Mouse (Mus musculus): ENCODE data around the gene Bahcc1. TPM values are rescaled to one million over a fixed set of nuclear protein-coding genes. Genes with fewer than 3 reads are reported as not detected.
A peak's percentile ranks its signal among the peaks of the same experiment; 100 is the strongest.

Gene Bahcc1
- 4.4 and 5.2 TPM in 2 replicates for polyA plus RNA-seq (2015; fragmentation: Nextera tagmentation; extraction: Ambion mirVana)

DNA sequence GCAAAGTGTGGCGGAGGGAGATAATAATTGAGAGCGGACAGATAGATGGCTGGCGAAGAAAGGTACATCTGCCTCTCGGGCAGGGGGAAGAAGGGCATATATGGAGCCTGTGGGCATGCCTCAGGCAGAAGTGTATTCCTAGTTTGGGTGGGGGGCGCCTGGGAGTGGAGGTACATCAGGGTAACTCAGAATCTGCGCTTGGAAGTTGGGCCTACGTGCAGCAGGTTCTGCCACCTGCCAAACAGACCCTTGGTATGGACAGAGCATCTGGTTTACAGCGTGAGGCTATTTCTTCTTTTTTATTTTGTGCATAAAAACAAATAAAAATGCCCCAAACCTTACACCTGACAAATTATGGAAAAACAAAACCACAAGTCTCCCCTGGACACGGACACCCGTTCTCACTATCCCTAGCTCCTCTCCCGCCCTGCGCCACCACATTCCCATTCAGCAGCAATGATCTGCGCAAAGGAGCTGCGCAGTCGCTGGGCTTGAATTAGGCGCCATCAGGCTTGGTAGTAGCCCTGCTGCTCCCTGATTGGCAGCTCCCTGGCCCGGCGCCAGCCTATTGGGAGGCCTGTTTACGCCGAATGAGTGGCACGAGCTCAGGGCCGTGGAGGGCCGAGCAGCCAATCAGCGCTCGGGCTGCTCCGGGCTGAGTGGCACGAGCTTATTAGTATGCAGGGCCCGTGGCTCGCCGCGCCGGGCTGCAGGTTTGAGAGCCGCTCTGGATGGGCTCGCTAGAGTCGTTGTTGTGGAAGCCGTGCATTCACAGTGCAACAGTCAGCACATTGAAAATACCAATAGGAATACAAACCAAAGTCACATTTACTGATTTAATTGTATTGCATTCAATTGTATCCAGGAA lies at the start of gene Bahcc1:
Gene Bahcc1 (plus strand): TSS at position 718 of the 868 bp plus-strand sequence.
- WGBS, result 2% methylated on average over 36 of the region's 36 CpGs
- Histone ChIP-seq H3K27me3 (replicated peaks) (no peaks in the 10 kb centered on the region), H3K9me3 (no peaks in the 10 kb centered on the region), H3K36me3 (no peaks in the 10 kb centered on the region), H3K4me3 (peak within 1 kb of the TSS; percentile 88), H3K4me2 (peak within 1 kb of the TSS; percentile 99), H3K27ac (replicated peaks) (peak within 1 kb of the TSS; percentile 95), H3K4me1 (peaks cover 34% of the 10 kb centered on the region), H3K9ac (peak within 1 kb of the TSS; percentile 99)
- ATAC-seq (ENCODE audit: extremely low read depth, insufficient number of reproducible peaks, low FRiP score, low TSS enrichment), result peak; percentile 85

DNA sequence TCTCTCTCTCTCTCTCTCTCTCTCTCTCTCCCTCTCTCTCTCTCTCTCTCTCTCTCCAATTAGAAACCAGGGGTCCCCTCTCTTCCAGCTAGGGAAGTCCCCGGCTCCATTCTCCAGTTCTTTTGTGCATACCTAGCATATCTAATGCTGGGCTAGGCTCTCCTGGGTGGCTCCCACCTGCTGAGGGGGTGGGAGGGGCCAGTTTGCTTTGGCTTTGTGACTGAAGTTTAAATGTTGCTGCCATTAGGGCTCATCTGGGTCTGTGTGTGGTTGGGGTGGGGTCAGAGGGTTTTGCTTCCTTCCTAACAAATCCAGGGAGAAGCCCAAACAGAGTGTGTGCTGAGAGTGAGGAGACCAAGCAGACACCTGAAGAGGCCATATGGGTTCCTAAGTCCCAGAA lies 49.6 kb upstream of the Bahcc1 start:
- Histone ChIP-seq H3K9me3 (no peaks in the 10 kb centered on the region), H3K27me3 (replicated peaks) (no peaks in the 10 kb centered on the region), H3K27ac (replicated peaks) (0 out of 2 replicates have a peak overlapping the region, but pooled peaks have one; percentile 97), H3K36me3 (peaks cover 9% of the 10 kb centered on the region; the same call in 1 of the 2 replicates), H3K4me2 (no peak overlapping the region), H3K9ac (peak overlapping the region; percentile 96), H3K4me1 (peaks cover 56% of the 10 kb centered on the region), H3K4me3 (no peak overlapping the region)
- 50% methylated on average over 1 of the region's 1 CpGs for WGBS
- no peak for ATAC-seq (ENCODE audit: extremely low read depth, insufficient number of reproducible peaks, low FRiP score, low TSS enrichment)

DNA sequence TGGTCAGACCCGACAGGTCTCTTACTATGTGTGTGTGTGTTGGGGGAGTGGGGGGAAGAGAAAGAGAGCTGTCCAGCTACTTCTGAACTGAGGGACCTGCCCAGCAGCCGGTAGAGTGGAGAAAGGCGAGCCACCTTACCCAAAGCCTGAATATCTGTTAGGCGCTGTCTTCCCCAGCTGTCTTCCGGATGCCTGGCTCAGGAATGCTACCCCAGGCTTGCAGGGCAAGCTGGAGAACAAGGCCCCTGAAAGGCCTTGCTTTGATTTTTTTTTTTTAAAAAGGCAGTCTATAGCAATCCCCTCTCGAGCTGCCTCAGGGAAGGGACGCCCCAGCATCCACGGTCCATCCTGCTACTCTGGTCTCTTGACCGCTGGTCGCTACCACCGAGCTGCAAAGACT lies 49.0 kb upstream of the Bahcc1 start:
- 33% methylated on average over 11 of the region's 11 CpGs for WGBS
- peak overlapping the region; percentile 97 for H3K27ac ChIP-seq (replicated peaks)
- H3K4me1 ChIP-seq, result peaks cover 56% of the 10 kb centered on the region
- peaks cover 10% of the 10 kb centered on the region; the same call in 1 of the 2 replicates for H3K36me3 ChIP-seq
- peak overlapping the region; percentile 96 for H3K9ac ChIP-seq
- H3K27me3 ChIP-seq (replicated peaks), result no peaks in the 10 kb centered on the region
- ATAC-seq (ENCODE audit: extremely low read depth, insufficient number of reproducible peaks, low FRiP score, low TSS enrichment), result no peak
- no peak overlapping the region for H3K4me3 ChIP-seq
- no peaks in the 10 kb centered on the region for H3K9me3 ChIP-seq
- H3K4me2 ChIP-seq, result peak overlapping the region; percentile 99; the same call in 1 of the 2 replicates

DNA sequence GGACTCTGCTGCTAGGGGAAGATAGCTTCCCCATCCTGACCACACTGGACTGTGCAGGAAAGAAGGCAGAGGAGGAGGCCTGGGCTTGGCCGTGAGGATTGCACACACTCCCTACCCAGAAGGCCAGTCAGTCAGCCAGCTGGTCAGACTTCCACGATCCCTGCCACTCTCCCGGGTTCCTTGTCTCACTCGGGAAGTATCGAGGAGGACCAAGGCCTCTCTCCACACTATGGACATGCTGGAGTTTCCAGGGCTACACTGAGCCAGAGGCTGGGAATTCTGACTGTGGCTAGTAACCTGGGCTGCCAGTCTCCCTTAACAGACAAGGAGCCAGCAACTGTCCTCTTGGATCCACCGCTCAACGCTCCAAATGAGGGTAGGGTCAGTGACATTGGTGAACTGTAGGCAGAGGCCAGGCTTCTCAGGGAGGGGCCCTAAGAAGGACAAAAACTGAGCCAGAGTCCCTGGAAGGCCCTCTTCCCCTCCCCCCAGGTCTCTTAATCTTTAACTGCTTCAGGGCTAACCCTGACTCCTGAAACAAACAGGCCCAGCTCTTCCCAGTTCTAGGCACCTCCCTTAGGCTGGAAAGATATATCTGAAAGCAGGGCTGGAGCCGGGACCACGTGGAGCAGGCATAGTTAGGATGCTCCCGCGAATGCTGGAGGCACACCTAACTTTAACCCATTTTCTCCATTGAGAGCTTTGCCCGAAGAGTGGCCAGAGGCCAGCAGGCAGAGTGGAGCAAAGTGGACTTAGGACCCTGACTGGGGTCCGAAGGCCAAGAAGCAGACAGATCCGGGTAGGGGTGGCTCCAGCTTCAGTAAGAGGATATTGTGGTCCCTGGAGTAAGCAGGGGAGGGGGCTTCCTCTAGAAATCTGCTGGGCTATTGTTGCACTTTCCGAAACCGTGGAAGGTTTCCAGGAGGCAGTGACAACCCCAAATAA lies 48.1 kb upstream of the Bahcc1 start:
- 8% methylated on average over 16 of the region's 16 CpGs for WGBS
- no peaks in the 10 kb centered on the region for H3K27me3 ChIP-seq (replicated peaks)
- peak; percentile 12; the same call in 1 of the 2 replicates for ATAC-seq (ENCODE audit: extremely low read depth, insufficient number of reproducible peaks, low FRiP score, low TSS enrichment)
- peak overlapping the region; percentile 96 for H3K9ac ChIP-seq
- peaks cover 56% of the 10 kb centered on the region for H3K4me1 ChIP-seq
- H3K9me3 ChIP-seq, result no peaks in the 10 kb centered on the region
- H3K4me3 ChIP-seq, result peak overlapping the region; percentile 73
- H3K4me2 ChIP-seq, result peak overlapping the region; percentile 99
- peaks cover 10% of the 10 kb centered on the region; the same call in 1 of the 2 replicates for H3K36me3 ChIP-seq
- H3K27ac ChIP-seq (replicated peaks), result peak overlapping the region; percentile 97

DNA sequence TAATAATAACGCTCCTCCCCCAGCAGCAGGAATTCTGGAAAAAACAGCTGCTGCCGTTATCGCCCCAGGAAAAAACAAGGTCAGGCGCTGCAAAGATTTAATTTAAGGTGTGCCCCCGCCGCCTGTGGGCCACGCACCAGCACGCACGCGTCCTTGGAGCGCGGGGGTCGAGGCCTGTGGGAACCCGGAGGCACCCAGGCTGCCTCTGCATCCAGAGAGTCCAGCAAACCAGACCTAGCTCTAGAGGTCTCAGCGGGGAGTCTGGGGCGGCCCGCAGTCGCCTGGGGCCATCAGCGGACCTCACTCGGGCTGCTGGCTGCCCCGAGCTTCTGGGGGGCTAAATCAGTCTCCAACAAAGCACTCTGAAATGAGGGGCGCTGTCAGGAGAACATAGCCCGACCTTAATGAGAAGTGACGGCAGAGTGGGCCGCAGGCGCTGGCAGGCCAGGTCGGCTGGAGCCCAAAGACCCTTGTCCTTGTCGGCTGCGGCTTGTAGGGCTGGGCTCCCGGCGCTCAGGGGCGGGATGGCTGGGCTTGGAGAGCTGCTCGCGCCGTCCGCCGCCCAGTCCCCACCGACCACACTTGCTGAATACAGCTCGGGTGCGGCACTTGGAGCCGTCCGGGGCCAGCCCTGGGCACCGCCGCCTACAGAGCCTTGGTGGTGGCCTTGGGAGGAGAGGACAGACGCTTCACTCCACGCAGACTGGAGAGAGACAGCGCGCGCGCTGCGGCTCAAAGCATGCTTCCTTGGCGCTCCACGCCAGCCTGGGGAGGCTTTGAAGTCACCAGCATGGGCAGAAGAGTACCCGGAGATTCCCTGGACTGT lies 47.2 kb upstream of the Bahcc1 start:
- H3K4me1 ChIP-seq, result peaks cover 60% of the 10 kb centered on the region
- no peak for ATAC-seq (ENCODE audit: extremely low read depth, insufficient number of reproducible peaks, low FRiP score, low TSS enrichment)
- WGBS, result 3% methylated on average over 54 of the region's 54 CpGs
- peak overlapping the region; percentile 97 for H3K27ac ChIP-seq (replicated peaks)
- peaks cover 10% of the 10 kb centered on the region; the same call in 1 of the 2 replicates for H3K36me3 ChIP-seq
- H3K9ac ChIP-seq, result peak overlapping the region; percentile 96
- peak overlapping the region; percentile 73 for H3K4me3 ChIP-seq
- no peaks in the 10 kb centered on the region for H3K27me3 ChIP-seq (replicated peaks)
- H3K9me3 ChIP-seq, result no peaks in the 10 kb centered on the region
- peak overlapping the region; percentile 99 for H3K4me2 ChIP-seq

DNA sequence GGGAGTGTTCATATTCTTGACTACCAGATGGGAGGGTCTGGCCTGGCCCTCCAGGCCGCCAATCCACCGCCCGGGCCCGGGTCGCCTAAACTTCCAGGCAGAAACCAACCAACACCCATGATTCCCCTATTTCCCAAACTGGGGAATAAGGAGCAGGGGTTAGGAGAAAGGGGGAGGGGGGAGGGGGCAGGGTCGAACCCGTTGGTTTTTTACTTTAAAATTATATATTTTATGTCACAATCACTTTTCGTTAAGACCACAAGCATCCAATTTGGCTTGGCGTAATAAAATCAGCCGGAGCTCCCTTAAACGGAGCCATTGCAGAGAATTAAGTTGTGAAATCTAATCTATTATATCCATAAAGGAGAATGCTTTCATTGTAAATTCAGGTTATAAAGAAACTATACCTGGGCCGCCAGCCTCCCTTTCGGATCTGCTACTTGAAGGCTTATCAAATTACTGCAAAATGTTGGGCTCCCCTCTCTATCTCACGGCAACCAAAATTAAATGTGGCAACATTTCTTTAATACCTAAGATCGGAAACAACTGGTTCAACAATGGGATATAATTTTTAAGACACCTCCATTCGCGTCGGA lies 46.5 kb upstream of the Bahcc1 start:
- Histone ChIP-seq H3K4me3 (peak overlapping the region; percentile 73), H3K4me2 (peak overlapping the region; percentile 99), H3K4me1 (peaks cover 66% of the 10 kb centered on the region), H3K27me3 (replicated peaks) (no peaks in the 10 kb centered on the region), H3K27ac (replicated peaks) (peak overlapping the region; percentile 97), H3K36me3 (peaks cover 10% of the 10 kb centered on the region; the same call in 1 of the 2 replicates), H3K9me3 (no peaks in the 10 kb centered on the region), H3K9ac (peak overlapping the region; percentile 96)
- 11% methylated on average over 18 of the region's 18 CpGs for WGBS
- ATAC-seq (ENCODE audit: extremely low read depth, insufficient number of reproducible peaks, low FRiP score, low TSS enrichment), result no peak

DNA sequence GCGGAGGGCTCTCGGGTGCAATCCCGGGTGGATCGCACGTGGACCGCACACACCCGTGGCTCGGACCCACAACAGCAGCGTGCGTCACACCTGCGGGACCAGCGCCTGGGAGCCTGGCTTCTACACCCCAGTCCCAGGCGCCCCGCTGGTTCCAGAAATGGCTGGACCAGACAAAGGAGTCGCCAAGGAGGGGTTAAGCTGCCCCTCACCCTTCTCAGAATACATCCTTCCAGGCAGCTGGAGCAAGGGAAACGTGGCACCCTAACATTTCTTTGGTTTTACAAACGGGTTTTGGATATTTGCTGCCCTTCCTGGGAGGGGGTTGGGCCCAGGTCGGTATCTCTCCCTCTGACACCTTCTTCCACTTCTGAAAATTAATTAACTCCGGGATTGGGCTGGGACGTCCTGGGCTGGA lies 45.9 kb upstream of the Bahcc1 start:
- peak overlapping the region; percentile 73 for H3K4me3 ChIP-seq
- 5% methylated on average over 20 of the region's 20 CpGs for WGBS
- H3K27me3 ChIP-seq (replicated peaks), result no peaks in the 10 kb centered on the region
- H3K36me3 ChIP-seq, result peaks cover 10% of the 10 kb centered on the region; the same call in 1 of the 2 replicates
- H3K9me3 ChIP-seq, result no peaks in the 10 kb centered on the region
- ATAC-seq (ENCODE audit: extremely low read depth, insufficient number of reproducible peaks, low FRiP score, low TSS enrichment), result no peak
- H3K4me1 ChIP-seq, result peaks cover 68% of the 10 kb centered on the region
- peak overlapping the region; percentile 99 for H3K4me2 ChIP-seq
- peak overlapping the region; percentile 97 for H3K27ac ChIP-seq (replicated peaks)
- H3K9ac ChIP-seq, result peak overlapping the region; percentile 96

DNA sequence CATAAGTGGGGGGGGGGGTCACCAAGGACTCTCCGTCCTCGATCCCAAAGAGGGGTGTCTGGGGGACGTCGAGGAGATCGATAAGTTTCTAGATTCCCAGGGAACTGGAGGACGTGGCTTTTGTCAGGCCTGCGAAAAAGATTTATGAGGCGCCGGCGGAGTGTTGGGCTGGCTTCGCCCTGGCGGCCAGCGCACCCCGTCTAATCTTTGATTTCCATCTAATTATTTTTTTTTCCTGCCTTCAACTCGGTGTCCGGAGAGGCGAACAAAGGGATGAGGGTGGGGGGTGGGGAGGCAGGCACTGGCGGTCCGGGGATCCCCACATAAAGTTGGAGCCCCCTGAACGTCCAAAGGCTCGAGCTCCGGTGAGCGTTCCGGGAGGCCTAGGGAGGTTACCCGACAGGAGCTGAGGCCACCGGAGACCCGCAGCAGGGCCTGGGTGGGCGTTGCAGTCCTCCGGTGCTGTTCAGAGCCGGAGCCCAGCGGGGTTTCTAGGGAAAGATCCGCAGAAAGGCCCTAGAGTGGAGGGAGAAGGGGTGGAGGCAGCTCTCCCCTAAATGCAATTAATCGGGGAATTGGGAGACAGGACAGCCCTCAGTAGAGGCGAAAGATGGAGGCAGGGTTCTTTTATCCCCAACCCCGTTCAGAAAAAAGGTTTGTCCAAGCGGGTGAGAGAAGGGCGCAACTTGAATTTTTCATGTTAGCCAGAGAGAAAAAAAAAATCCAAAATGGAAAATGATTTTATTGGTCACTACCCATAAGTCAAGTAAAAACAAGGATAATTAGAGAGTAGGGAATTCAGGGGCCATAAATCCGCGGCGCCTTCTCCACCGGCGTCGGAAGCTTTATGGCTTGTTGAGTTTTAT lies 45.3 kb upstream of the Bahcc1 start:
- Histone ChIP-seq H3K9me3 (no peaks in the 10 kb centered on the region), H3K9ac (peak overlapping the region; percentile 96), H3K27ac (replicated peaks) (peak overlapping the region; percentile 97), H3K4me3 (peak overlapping the region; percentile 73), H3K4me1 (peaks cover 63% of the 10 kb centered on the region), H3K4me2 (peak overlapping the region; percentile 99), H3K27me3 (replicated peaks) (no peaks in the 10 kb centered on the region), H3K36me3 (peaks cover 10% of the 10 kb centered on the region; the same call in 1 of the 2 replicates)
- WGBS, result 2% methylated on average over 43 of the region's 43 CpGs
- ATAC-seq (ENCODE audit: extremely low read depth, insufficient number of reproducible peaks, low FRiP score, low TSS enrichment), result no peak

DNA sequence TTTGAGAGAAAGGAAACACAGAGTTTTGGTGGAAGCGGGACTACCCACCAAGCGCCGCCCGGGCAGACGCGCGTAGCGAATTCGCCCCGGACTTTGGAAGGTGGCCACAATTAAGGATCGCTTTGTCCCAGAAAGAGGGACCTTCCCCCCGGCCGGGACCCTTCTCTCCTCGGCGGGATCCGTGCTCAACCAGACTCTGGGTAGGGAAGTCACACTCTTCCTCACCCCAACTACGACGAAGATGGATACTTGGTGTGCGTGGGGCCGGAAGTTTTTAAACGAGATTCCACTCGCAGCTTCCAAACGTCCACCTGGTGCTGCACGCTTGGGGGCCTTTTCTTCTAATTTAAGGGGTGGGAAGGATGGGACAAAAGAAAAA lies 44.7 kb upstream of the Bahcc1 start:
- WGBS, result under 1% methylated on average over 24 of the region's 24 CpGs
- Histone ChIP-seq H3K4me3 (peak overlapping the region; percentile 73), H3K4me1 (peaks cover 58% of the 10 kb centered on the region), H3K27me3 (replicated peaks) (no peaks in the 10 kb centered on the region), H3K9me3 (no peaks in the 10 kb centered on the region), H3K9ac (peak overlapping the region; percentile 96), H3K36me3 (peaks cover 10% of the 10 kb centered on the region; the same call in 1 of the 2 replicates), H3K4me2 (peak overlapping the region; percentile 99), H3K27ac (replicated peaks) (peak overlapping the region; percentile 97)
- ATAC-seq (ENCODE audit: extremely low read depth, insufficient number of reproducible peaks, low FRiP score, low TSS enrichment), result no peak
